Mouse (Mus musculus): ENCODE data around the gene Rasal1.

The Rasal1 gene

GRCm38 (mm10) chr5:120648569-120649373, at the start of gene Rasal1:
Gene Rasal1, plus strand, starts transcription at chr5:120648812.
- DNase-seq = peak; percentile 51

GRCm38 (mm10) chr5:120599625-120600024, 49.0 kb upstream of the Rasal1 start:
- DNase-seq = no peak

GRCm38 (mm10) chr5:120600946-120601668, 47.5 kb upstream of the Rasal1 start:
- DNase-seq = peak; percentile 61

GRCm38 (mm10) chr5:120602210-120602609, 46.4 kb upstream of the Rasal1 start:
- DNase-seq = no peak

- no peak for DNase-seq
Observed at GRCm38 (mm10) chr5:120603515-120603914, 45.1 kb upstream of the Rasal1 start.

GRCm38 (mm10) chr5:120604839-120605238, 43.8 kb upstream of the Rasal1 start:
- DNase-seq = peak; percentile 88

- peak; percentile 31 for DNase-seq
Observed at GRCm38 (mm10) chr5:120605241-120605661, 43.4 kb upstream of the Rasal1 start.

- peak; percentile 93 for DNase-seq
Observed at GRCm38 (mm10) chr5:120605688-120606087, 42.9 kb upstream of the Rasal1 start.

GRCm38 (mm10) chr5:120606590-120607200, 41.9 kb upstream of the Rasal1 start:
- no peak for DNase-seq

- DNase-seq = no peak
Observed at GRCm38 (mm10) chr5:120607335-120607734, 41.3 kb upstream of the Rasal1 start.

GRCm38 (mm10) chr5:120609246-120609775, 39.3 kb upstream of the Rasal1 start:
- no peak for DNase-seq

- no peak for DNase-seq
Observed at GRCm38 (mm10) chr5:120610906-120611305, 37.7 kb upstream of the Rasal1 start.

GRCm38 (mm10) chr5:120611416-120611815, 37.2 kb upstream of the Rasal1 start:
- no peak for DNase-seq

- DNase-seq = peak; percentile 98
Observed at GRCm38 (mm10) chr5:120612442-120612821, 36.2 kb upstream of the Rasal1 start, which contains the start of the genes Rita1 and Ddx54. Gene Rita1, minus strand, starts transcription at chr5:120612589. Gene Ddx54, plus strand, starts transcription at chr5:120612739.

GRCm38 (mm10) chr5:120612822-120613604, 35.6 kb upstream of the Rasal1 start:
- DNase-seq = peak; percentile 100

GRCm38 (mm10) chr5:120615903-120616302, 32.7 kb upstream of the Rasal1 start:
- no peak for DNase-seq

GRCm38 (mm10) chr5:120618778-120619177, 29.8 kb upstream of the Rasal1 start:
- DNase-seq = no peak

GRCm38 (mm10) chr5:120619201-120619600, 29.4 kb upstream of the Rasal1 start:
- DNase-seq = peak; percentile 65

- peak; percentile 79 for DNase-seq
Observed at GRCm38 (mm10) chr5:120620375-120621077, 28.1 kb upstream of the Rasal1 start.

GRCm38 (mm10) chr5:120621078-120621765, 27.4 kb upstream of the Rasal1 start:
- no peak for DNase-seq

GRCm38 (mm10) chr5:120621846-120622197, 26.8 kb upstream of the Rasal1 start:
- no peak for DNase-seq
